Mouse (Mus musculus) heart, adult 9 months (tissue): Measurements from ENCODE around the gene Chmp3.

Experiments used
- DNase-seq, 2 experiments: peaks; one replicate each; pipeline ENCODE4 v3.0.0; 2022; ENCODE audit warnings: low spot score in 2 of 2

The Chmp3 gene

DNA sequence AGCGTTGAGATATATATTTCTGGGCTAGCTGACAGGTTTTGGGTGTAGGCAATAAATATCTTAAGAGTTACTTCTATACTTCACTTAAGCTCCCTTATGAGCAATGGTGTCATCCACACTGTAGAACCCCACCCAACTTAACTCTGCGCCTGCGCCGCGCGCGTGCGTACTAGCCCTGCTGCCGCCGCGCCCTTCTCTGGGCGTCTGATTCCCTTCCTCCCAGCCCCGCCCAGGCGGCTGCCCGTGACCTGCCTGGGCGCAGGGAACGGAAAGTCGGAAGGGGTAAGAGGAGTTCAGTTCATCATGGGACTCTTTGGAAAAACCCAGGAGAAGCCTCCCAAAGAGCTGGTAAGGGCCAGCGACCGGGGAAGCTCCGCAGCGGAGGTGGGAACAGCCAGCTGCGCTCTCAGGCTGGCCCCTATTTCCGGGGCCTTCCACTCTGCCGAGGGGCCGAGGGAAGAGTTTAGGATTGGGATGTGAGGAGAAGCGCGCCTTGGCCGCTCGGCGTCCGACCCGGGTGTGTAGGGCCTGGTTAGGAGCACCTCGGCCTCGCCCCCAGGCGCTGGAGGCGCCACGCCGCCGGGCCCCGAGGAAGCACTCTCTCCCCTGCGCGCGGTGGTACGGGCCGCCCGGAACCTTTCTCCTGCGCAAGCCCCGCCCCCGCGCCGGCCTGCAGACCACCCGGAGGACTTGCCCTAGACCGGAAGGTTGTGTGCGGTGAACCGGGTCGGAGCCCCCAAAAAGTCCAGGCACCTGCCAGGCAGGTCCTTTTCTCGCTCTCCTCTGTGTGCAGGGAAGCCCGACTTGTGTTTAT is at the start of gene Chmp3:
Chmp3 (plus strand) TSS at position 112 of the 814 bp plus-strand sequence.
- DNase-seq: peak; percentile 97 to 98

DNA sequence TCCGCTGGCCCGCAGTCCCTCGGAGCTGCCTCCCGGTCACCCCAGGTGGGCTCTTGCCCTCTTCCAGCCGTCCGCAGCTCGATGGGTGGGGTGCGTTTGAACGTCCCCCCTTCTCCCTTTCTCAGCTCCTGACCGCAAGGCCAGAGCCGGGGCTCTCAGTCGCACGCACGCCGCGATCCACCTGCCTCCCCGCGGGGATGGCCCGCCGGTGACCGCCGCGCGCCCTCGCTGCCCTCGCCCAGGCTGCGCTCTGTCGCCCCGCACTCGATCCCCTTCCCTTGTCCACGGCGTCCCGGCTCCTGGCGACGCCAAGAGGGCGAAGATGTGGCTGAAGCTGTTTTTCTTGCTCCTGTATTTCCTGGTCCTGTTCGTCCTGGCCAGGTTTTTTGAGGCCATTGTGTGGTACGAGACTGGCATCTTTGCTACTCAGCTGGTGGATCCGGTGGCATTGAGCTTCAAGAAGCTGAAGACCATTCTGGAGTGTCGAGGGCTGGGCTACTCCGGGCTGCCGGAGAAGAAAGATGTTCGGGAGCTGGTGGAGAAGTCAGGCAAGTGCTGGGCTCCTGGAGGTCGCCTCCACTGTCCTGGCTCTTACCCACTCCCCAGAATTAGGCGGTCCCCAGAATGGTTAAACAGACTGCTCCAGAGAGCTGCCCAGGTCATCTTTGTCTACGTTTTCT is 49.1 kb upstream of the Chmp3 start:
- no peak for DNase-seq

DNA sequence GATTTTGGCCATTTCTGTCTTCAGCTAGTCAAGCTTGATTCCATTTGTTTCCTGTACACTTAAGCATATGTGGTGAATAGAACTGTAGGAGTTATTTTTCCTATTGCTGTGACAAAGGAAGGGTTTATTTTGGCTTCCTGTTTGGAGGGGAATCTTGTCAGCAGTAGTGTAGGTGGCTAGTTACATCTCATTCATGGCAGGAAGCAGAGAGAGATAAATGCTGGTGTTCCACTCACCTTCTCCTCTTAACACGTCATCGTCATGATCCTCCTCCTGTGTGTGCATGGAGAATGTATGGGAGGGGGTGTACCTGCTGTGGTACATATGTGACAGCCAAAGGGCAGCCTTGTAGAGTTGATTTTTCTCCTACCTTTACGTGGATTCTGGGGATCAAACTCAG is 43.0 kb upstream of the Chmp3 start:
- DNase-seq: no peak

GRCm38 (mm10) chr6:71503001-71503400 is 40.6 kb upstream of the Chmp3 start:
- no peak for DNase-seq

- no peak for DNase-seq
Measured at GRCm38 (mm10) chr6:71503670-71504069, 39.9 kb upstream of the Chmp3 start.

GRCm38 (mm10) chr6:71504091-71504490 is 39.5 kb upstream of the Chmp3 start:
- DNase-seq: peak in 1 of 2 experiments; percentile 14

- no peak for DNase-seq
Measured at GRCm38 (mm10) chr6:71505671-71506070, 37.9 kb upstream of the Chmp3 start.

GRCm38 (mm10) chr6:71519476-71519875 is 24.1 kb upstream of the Chmp3 start:
- no peak for DNase-seq

GRCm38 (mm10) chr6:71525556-71525955 is 18.0 kb upstream of the Chmp3 start:
- no peak for DNase-seq

GRCm38 (mm10) chr6:71527056-71527455 is 16.5 kb upstream of the Chmp3 start:
- no peak for DNase-seq

GRCm38 (mm10) chr6:71527826-71528225 is 15.8 kb upstream of the Chmp3 start:
- DNase-seq: no peak

DNA sequence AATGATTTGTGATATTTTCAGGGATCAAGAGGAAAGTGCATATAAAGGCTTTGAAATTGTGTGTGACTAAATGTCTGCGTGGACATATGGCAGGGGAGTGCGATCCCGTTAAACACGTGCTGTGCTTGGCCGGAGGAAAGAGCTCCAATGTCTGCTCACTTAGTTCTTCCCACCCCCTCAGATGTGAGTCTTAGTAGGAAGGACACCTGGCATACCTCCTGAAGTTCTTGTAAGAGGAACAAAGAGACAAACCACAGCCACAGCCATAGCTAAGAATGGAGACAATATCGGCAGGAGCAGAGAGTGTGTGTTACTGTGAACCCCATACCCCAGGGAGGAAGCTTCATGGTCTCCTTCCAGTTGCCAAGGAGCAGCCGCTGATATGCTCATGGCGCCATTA is 13.4 kb upstream of the Chmp3 start:
- no peak for DNase-seq

GRCm38 (mm10) chr6:71537286-71537685 is 6.3 kb upstream of the Chmp3 start:
- peak in 1 of 2 experiments; percentile 15 for DNase-seq

DNA sequence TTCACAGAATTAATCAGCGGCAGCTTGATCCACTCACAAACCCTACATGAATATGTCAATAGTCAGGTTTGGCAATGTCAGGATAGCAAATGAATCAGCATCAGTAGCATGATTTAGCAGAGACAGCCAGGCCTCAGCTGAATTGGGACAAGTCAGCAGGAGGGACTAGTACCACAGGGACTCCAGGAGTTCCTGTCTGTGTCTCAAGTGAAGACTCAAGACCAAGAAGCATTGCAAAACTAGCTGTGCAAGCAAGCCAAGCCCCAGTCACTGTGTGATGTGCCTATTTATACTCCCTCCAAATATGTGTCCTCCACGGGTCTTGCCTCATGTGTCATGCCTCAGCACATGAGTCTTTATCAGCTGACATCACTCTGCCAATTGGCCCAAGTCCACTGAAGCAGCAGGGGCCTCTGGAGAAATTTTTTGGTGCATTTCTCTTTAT is 11.9 kb downstream of the Chmp3 start:
- DNase-seq: peak; percentile 55 to 62

- no peak for DNase-seq
Measured at GRCm38 (mm10) chr6:71556826-71557225, 13.2 kb downstream of the Chmp3 start.

- no peak for DNase-seq
Measured at GRCm38 (mm10) chr6:71568616-71569015, 25.0 kb downstream of the Chmp3 start.

DNA sequence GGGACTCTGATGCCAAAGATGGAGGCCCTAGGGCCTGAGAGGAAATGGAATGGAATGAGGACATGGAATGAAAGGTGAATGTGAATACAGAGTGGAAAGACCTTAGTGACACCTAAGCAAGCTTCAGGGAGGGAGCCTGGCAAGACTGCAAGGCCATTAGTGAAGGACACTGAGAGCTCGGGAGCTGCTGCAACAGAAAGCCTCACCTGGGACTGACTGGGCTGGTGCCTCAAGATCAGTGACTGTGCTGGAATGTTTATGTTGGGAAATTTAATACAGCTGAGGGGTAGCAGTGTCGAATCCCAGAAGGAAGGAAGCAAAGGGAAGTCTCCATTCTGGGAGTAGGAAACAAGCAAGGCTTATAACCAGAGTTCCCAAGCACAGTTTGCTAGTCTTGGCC is 25.4 kb downstream of the Chmp3 start:
- no peak for DNase-seq

DNA sequence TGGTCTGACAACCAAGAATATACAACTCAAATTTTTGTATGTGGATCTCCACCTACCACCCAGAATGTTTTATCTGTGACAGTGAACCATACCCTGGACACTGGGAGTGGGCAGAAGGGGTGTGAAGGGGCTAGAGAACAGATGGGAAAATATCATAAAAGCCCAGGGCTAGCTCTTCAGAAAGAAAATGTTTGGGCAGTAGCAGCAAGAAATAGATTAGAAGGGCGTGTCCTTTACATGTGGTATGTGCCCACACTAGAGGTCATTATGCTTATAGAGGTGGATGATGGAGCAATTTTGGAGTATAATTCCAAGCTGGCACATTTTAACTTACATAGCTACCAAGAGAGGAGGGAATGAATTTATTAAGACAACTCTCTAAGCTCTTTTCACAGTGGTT is 31.8 kb downstream of the Chmp3 start:
- no peak for DNase-seq

DNA sequence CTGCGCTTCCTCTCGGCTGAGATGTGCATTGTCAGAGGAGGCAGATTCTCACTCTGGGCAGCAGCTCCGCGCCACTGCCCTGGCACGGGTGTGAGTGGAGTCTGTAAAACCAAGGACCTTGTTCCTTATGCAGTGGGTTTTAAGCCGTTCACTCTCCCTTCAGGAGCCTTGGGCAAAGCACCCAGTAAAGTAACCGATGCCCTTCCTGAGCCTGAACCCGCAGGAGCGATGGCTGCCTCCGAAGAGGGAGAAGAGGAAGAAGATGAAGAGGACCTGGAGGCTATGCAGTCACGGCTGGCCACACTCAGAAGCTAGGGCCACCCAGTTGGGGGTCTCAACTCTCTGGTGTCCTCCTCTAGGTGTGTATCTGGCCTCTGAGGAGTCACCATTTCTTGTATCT is 35.9 kb downstream of the Chmp3 start:
- no peak for DNase-seq

DNA sequence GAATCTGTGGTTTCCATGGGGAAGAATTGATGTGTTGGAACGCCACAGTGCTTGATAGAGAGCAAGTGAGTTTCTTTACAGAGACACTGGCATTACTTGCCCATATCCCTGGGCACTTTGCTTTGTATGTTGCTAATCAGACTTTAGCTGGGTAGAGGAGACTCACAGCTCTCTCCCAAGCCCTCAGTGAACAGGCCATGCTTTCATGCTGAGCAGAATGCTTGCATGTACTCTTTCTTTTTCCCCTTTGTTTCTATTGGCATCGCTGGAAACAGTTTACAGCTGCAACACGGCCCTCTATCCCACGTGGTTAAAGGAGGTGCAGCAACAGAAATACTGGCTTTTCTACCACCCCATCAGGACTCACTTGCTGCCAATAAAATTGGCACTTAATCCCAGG is 39.6 kb downstream of the Chmp3 start:
- DNase-seq: no peak

DNA sequence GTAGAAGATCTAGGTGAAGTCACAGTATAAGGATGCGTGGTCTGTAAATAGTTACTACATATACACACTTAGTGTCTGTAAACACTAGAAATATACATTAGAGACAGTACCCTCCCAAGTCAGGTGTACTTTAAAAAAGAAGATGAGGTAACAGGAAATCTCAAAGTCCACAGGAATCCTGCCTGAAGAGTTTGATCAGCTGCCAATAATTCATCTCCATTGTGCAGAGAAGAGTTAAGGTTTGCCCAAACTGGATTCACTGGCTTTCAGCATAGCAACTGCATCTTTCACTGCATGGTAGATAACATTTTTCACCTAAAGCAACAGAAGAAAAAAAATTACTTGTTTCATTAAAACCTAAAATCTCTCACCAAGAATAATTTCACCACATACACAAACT is 45.8 kb downstream of the Chmp3 start:
- DNase-seq: no peak

DNA sequence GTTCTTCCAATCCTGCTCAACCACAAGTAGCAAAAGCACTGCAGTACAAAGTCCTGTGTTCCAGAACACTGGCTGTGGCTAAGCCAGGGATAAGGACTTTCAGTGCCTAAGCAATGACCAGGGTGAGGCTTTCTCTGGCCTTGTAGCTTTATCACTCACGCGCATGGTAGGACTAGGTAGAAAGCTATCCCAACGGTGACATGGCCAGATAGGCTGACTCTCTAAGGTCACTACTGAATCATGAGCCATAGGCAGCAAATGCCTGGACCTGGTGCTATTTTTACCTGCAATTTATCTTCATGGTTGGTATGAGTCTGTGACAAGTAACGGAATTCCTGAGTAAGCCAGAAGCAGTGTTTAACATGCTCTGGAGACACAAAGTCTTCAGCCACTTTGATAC is 46.6 kb downstream of the Chmp3 start:
- peak; percentile 5 to 10 for DNase-seq

DNA sequence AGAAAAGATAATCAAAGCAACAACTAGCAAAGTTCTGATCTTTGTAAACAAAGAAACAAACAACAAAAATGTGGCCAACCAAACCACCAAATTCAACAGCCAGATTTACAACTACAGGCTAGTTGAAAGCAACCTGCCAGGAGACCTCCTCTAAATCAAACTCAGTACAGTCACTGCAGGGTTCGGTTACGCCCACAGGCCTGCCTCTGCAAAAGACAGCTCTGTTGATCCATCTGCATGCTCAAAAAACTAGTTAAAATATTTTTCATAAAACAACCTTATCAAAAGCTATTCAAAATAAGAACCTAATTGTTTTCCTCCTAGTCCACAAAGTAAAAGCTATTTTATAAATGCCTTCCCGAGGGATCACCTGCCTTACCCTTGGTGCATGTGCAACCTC is 64.2 kb downstream of the Chmp3 start:
- no peak for DNase-seq
